Mouse (Mus musculus) hindbrain, embryonic 12.5 days (tissue): ENCODE measurements around the gene Eef1a1. TPM values are rescaled to one million over a fixed set of nuclear protein-coding genes. Genes with fewer than 3 reads are reported as not detected.
"Not testable (repeated sequence)": the region's sequence is repeated elsewhere in the genome, so short reads cannot be mapped to it uniquely, and the experiment has no call there.

Source experiments
- ATAC-seq: fragments of 200-750 bp; cut with Nextera tagmentation; 2 replicates; pipeline ENCODE4 v1.8.0; 2017; ENCODE audit warnings: moderate TSS enrichment; ENCODE audit not compliant: low FRiP score
- H3K27ac ChIP-seq: fragments of 300-500 bp; sonication (generic); 2 replicates; pipeline ENCODE4 v1.5.1; 2016; ENCODE audit warnings: mild to moderate bottlenecking
- H3K27me3 ChIP-seq: fragments of 300-500 bp; sonication (generic); 2 replicates; pipeline ENCODE4 v1.6.1; 2016; ENCODE audit warnings: mild to moderate bottlenecking
- H3K36me3 ChIP-seq: fragments of 300-500 bp; sonication (generic); 2 replicates; pipeline ENCODE4 v1.6.1; 2016; ENCODE audit warnings: mild to moderate bottlenecking
- H3K4me1 ChIP-seq: fragments of 300-500 bp; sonication (generic); 2 replicates; pipeline ENCODE4 v1.6.1; 2016
- H3K4me2 ChIP-seq: fragments of 300-500 bp; sonication (generic); replicated peaks from 2 replicates; pipeline ENCODE4 v1.6.1; 2016; ENCODE audit warnings: mild to moderate bottlenecking
- H3K4me3 ChIP-seq: fragments of 300-500 bp; sonication (generic); 2 replicates; pipeline ENCODE4 v1.5.1; 2016; ENCODE audit warnings: mild to moderate bottlenecking
- H3K9ac ChIP-seq: fragments of 300-500 bp; sonication (generic); 2 replicates; pipeline ENCODE4 v1.6.1; 2016; ENCODE audit warnings: mild to moderate bottlenecking, moderate library complexity
- H3K9me3 ChIP-seq: fragments of 300-500 bp; sonication (generic); replicated peaks from 2 replicates; pipeline ENCODE4 v1.6.1; 2016; ENCODE audit warnings: mild to moderate bottlenecking
- WGBS: fragments of 180-500 bp; shearing (Covaris S2); methylation state at CpG from one replicate; pipeline ENCODE4 v1.1.7; 2016; 5-methylcytosine and 5-hydroxymethylcytosine counted together
- polyA plus RNA-seq: library from polyadenylated mRNA; unstranded; fragments of >200 nt; fragmentation: Nextera tagmentation; extraction: Ambion mirVana; gene quantifications from 2 replicates; pipeline ENCODE4 v1.2.1, GENCODE M21; 2016

The Eef1a1 gene
- polyA plus RNA-seq, 1 experiment from 2014 or later, result 3,359 TPM

- 28% methylated on average over 14 of the region's 14 CpGs for WGBS
- peak overlapping the region; percentile 48 for H3K4me3 ChIP-seq
- ATAC-seq, result no peak; the same call in 1 of the 2 replicates
Measured at GRCm38 (mm10) chr9:78521689-78522088, 32.7 kb upstream of the Eef1a1 start.

DNA sequence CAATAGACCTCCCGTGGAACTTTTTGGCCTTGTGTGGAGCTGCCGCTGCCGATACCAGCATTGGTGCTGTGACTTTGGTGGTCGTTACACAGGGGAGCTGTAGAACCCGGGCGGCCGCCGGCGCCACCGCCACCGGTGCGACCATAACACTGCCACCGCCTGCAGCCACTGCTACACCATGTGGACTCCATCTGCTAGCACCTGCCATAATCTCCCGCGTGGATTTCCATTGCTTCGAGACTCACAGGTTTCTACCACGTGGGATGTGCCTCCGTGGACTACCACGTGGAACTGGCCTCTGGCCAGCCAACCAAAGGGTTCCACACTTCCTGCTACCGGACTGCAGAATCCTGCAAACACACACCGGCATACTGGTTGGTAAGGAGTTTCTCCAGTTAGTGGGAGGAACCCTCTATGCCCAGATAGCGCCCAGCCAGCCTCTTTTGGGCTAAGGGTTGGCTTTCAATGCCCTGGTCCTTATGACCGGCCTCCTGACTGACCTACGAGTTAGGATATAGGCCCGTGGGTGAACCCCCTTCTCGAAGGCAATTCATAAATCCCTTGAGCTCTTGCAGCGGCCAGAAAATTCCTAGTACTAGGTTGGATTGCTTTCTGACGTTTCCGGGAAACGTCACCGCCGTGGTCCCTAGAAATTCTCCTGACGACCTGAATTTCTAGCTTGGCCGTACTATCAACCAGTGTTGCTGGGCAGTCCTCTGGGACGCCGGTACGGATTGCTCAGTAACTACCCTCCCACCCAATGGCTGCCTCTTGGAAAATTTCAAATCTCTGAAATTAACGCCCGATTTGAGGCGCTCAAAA lies 32.0 kb upstream of the Eef1a1 start:
- Histone ChIP-seq H3K27me3 (no peaks in the 10 kb centered on the region), H3K27ac (peak overlapping the region; percentile 82), H3K9ac (peak overlapping the region; percentile 66), H3K4me1 (peaks cover 15% of the 10 kb centered on the region), H3K36me3 (0 out of 2 replicates have a peak, but pooled peaks cover 3% of the 10 kb centered on the region), H3K4me3 (peak overlapping the region; percentile 48), H3K4me2 (peak overlapping the region; percentile 86), H3K9me3 (no peaks in the 10 kb centered on the region)
- peak; percentile 75 for ATAC-seq
- WGBS, result 2% methylated on average over 40 of the region's 40 CpGs

More at GRCm38 (mm10) chr9:78521689-78522088, 32.7 kb upstream of the Eef1a1 start:
- Histone ChIP-seq H3K27ac (no peak overlapping the region; the same call in 1 of the 2 replicates), H3K27me3 (no peaks in the 10 kb centered on the region), H3K9ac (peak overlapping the region; percentile 66), H3K36me3 (0 out of 2 replicates have a peak, but pooled peaks cover 3% of the 10 kb centered on the region), H3K4me2 (peak overlapping the region; percentile 86), H3K4me1 (peaks cover 15% of the 10 kb centered on the region), H3K9me3 (no peaks in the 10 kb centered on the region)

DNA sequence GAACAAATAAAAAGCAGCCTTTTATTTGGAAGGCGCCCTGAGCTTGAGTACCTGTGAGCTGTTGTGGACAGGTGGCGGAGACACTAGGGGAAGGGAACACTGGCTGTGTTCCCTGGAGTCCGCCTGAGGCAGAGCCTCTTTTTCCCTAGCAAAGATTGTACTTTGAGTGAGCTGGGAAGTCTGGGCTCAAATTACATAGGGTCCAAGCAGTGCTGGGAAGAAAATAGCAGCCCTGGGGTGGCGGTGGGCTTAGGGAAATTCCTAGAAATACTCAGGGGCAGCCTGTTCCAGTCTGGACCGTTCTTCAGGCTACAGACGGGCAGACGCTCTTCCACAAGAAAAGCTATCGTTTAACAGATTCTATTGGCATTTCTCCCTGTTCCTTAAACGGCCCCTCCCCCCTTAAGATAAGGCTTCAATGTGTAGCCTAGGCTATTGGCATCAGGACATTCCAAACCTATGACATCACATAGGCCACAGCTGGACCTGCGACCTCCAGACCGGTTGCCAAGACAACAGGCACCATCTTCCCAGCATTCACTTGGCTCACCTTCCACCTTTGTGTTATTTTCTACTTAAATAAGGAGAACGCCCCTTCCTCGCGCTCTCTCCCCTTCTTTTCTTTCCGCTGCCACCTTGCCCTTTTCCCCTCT lies 31.3 kb upstream of the Eef1a1 start:
- Histone ChIP-seq H3K36me3 (0 out of 2 replicates have a peak, but pooled peaks cover 2% of the 10 kb centered on the region), H3K9me3 (no peaks in the 10 kb centered on the region), H3K27me3 (no peaks in the 10 kb centered on the region), H3K9ac (peak overlapping the region; percentile 66), H3K4me1 (peaks cover 15% of the 10 kb centered on the region), H3K4me2 (peak overlapping the region; percentile 86), H3K27ac (peak overlapping the region; percentile 82), H3K4me3 (peak overlapping the region; percentile 48)
- ATAC-seq, result peak; percentile 90
- WGBS, result 4% methylated on average over 15 of the region's 15 CpGs

- 68% methylated on average over 3 of the region's 3 CpGs for WGBS
- peaks cover 15% of the 10 kb centered on the region for H3K4me1 ChIP-seq
- not testable (repeated sequence) for H3K27ac ChIP-seq, H3K9me3 ChIP-seq, H3K9ac ChIP-seq, H3K4me2 ChIP-seq, ATAC-seq, H3K4me3 ChIP-seq, H3K27me3 ChIP-seq, H3K36me3 ChIP-seq
Measured at GRCm38 (mm10) chr9:78517237-78517636, 28.3 kb upstream of the Eef1a1 start.

DNA sequence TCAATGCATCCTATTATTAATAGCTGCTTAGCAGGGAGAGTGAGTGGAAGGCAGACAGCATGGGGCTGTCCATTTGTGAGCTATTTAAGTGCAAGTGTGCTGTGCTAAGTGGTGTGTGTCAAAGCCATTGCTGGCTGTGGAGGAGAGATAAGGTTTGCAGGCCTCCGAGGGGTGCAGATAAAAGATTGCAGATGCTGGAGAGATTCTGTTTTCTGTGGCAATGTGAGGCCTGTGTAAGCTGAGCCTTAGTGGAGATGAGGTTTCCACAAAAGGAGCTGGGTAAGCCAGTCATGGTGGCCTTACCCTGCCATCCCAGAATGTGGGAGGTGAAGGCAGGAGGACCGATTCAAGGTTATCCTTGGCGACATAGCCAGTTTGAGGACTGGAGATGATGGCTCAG lies 27.2 kb upstream of the Eef1a1 start:
- H3K9me3 ChIP-seq, result no peaks in the 10 kb centered on the region
- H3K4me3 ChIP-seq, result no peak overlapping the region
- 79% methylated on average over 3 of the region's 3 CpGs for WGBS
- H3K27me3 ChIP-seq, result no peaks in the 10 kb centered on the region
- no peak overlapping the region for H3K4me2 ChIP-seq
- no peak overlapping the region for H3K27ac ChIP-seq
- no peak for ATAC-seq
- peaks cover 8% of the 10 kb centered on the region for H3K4me1 ChIP-seq
- H3K36me3 ChIP-seq, result no peaks in the 10 kb centered on the region
- no peak overlapping the region for H3K9ac ChIP-seq

DNA sequence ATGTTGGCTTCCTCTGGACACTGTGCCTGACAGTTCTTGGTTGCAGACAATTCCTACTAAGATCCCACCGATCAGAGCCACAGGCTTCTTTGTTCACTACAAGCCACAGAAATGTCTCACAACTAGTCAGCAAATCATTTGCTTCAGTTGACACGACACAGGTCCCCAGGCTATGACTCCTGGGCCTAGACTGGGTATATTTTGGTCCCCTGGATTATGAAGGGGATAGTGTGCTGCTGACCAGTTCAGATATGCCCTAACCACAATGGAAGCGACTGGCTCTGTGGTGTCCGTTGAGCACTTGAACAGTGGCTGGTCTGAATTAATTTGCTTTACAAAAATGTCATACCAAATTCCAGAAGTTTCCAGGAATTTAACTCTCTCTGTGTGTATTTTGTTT lies 25.7 kb upstream of the Eef1a1 start:
- 84% methylated on average over 4 of the region's 4 CpGs for WGBS
- no peaks in the 10 kb centered on the region for H3K27me3 ChIP-seq

DNA sequence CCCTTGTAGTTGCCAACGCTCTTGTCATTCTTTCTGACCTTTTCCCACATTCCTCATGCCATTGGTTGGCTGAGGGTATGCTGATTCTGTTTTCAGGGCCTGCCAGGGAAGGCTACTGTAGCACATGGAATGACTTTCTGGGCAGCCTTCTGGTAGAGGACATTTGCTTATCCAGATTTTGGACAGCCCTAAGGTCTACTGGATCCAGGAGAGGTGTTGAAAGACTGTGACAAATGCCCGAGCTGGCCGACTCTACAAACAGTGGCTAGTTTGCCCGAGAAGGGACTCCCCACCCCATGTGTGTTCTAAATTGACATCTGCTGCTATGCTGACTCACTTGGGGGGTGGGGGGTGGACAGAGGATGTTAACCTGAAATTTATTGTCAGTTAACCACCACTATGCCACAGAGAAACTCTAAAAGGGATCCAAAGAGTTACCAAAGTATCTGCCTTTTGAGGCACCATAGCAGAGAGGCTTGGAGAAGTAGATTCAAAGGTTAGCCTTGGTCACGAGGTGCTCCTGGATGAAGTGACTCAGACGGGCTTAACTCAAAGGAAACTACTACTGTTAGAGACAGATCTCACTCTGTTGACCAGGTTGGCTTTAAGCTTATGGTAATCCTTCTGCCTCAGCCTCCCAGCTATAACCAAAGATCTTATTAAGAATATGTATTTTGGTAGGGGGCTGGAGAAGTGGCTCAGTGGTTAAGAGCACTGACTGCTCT lies 25.0 kb upstream of the Eef1a1 start:
- Histone ChIP-seq H3K27me3 (no peaks in the 10 kb centered on the region), H3K27ac (no peak overlapping the region), H3K4me3 (no peak overlapping the region), H3K4me1 (no peaks in the 10 kb centered on the region), H3K36me3 (no peaks in the 10 kb centered on the region), H3K4me2 (no peak overlapping the region), H3K9me3 (no peaks in the 10 kb centered on the region), H3K9ac (no peak overlapping the region)
- 73% methylated on average over 6 of the region's 6 CpGs for WGBS
- no peak for ATAC-seq

More for the DNA sequence above, 25.7 kb upstream of the Eef1a1 start:
- no peaks in the 10 kb centered on the region; the same call in 1 of the 2 replicates for H3K4me1 ChIP-seq
- H3K27ac ChIP-seq, result no peak overlapping the region
- H3K9ac ChIP-seq, result no peak overlapping the region
- no peaks in the 10 kb centered on the region for H3K9me3 ChIP-seq
- no peak overlapping the region for H3K4me2 ChIP-seq
- no peaks in the 10 kb centered on the region for H3K36me3 ChIP-seq
- no peak overlapping the region for H3K4me3 ChIP-seq
- ATAC-seq, result no peak

GRCm38 (mm10) chr9:78511705-78512104 lies 22.8 kb upstream of the Eef1a1 start:
- no peak overlapping the region for H3K9ac ChIP-seq
- H3K27ac ChIP-seq, result no peak overlapping the region
- no peak for ATAC-seq
- no peak overlapping the region for H3K4me2 ChIP-seq
- H3K27me3 ChIP-seq, result no peaks in the 10 kb centered on the region
- H3K9me3 ChIP-seq, result no peaks in the 10 kb centered on the region
- H3K4me1 ChIP-seq, result no peaks in the 10 kb centered on the region
- no peaks in the 10 kb centered on the region for H3K36me3 ChIP-seq
- 90% methylated on average over 5 of the region's 5 CpGs for WGBS
- H3K4me3 ChIP-seq, result no peak overlapping the region

GRCm38 (mm10) chr9:78508106-78508786 lies 19.3 kb upstream of the Eef1a1 start:
- H3K9me3 ChIP-seq, result no peaks in the 10 kb centered on the region
- WGBS, result 93% methylated on average over 16 of the region's 16 CpGs
- no peak overlapping the region for H3K9ac ChIP-seq
- peaks cover 9% of the 10 kb centered on the region for H3K4me1 ChIP-seq
- ATAC-seq, result no peak
- no peak overlapping the region for H3K4me2 ChIP-seq
- no peaks in the 10 kb centered on the region for H3K27me3 ChIP-seq
- H3K36me3 ChIP-seq, result no peaks in the 10 kb centered on the region
- no peak overlapping the region for H3K4me3 ChIP-seq
- no peak overlapping the region for H3K27ac ChIP-seq

DNA sequence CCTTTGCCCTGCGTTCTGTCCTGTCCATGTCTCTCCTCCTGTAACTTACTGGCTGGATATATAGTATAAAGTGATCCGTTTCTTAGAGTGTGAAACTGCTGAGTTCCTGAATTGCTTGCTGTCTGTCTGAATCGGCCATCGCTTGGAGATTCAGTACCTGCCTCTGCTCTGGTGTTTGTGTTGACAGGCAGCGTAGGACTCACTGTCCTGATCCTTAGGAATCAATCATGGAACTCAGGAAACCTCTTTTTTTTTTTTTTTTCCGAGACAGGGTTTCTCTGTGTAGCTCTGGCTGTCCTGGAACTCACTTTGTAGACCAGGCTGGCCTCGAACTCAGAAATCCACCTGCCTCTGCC lies 17.7 kb upstream of the Eef1a1 start:
- WGBS, result 84% methylated on average over 7 of the region's 7 CpGs

DNA sequence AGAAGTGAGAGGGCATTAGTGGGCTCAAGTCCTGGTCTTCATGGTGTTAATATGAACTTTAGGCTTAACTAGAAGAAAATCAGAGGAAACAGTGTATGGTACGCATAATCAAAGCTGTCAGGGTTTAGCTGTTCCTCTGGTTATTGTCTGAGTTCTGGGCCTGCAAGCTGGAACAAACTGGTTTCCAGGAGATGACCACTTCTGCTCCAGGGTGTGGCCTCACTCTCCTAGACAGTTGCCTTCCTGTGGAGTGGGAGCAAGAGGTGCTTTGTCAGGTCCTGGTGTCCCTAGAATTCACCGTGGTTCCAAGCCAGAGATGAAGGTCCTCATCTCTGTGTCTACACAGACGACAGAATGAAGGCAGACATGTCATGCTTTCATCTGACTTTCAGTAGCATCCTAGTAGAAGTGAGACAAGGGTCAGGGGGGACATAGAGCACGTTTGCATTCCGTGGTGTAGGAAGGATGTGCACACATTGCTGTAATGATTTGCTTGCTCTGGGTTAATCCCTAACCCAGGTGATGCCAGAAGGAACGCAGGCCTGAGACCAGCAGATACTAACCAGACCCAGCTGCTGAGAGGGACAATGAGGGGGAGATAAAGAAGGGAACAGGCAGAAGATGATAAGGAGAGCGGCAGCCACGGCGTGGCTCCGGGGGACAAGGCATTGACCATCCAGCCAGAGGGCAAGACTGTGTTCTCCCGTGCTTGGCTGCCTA lies 17.2 kb upstream of the Eef1a1 start:
- H3K27ac ChIP-seq, result no peak overlapping the region
- H3K9ac ChIP-seq, result no peak overlapping the region

More for the DNA sequence above, 17.7 kb upstream of the Eef1a1 start:
- Histone ChIP-seq H3K36me3 (no peaks in the 10 kb centered on the region), H3K27me3 (no peaks in the 10 kb centered on the region), H3K4me2 (no peak overlapping the region), H3K4me1 (peaks cover 19% of the 10 kb centered on the region), H3K4me3 (no peak overlapping the region), H3K9ac (no peak overlapping the region), H3K9me3 (no peaks in the 10 kb centered on the region), H3K27ac (no peak overlapping the region)
- ATAC-seq, result no peak

More for the DNA sequence above, 17.2 kb upstream of the Eef1a1 start:
- no peak overlapping the region for H3K4me3 ChIP-seq
- H3K27me3 ChIP-seq, result no peaks in the 10 kb centered on the region
- H3K4me1 ChIP-seq, result peaks cover 19% of the 10 kb centered on the region
- WGBS, result 71% methylated on average over 11 of the region's 11 CpGs
- H3K4me2 ChIP-seq, result no peak overlapping the region
- H3K36me3 ChIP-seq, result no peaks in the 10 kb centered on the region
- ATAC-seq, result no peak
- no peaks in the 10 kb centered on the region for H3K9me3 ChIP-seq
